Mouse (Mus musculus): ENCODE data around the gene Mesd. TPM values are rescaled to one million over a fixed set of nuclear protein-coding genes. Genes with fewer than 3 reads are reported as not detected.

The Mesd gene
- 12.5 TPM for polyA plus RNA-seq (2015; fragmentation: Illumina TruSeq; extraction: RNeasy Lipid Tissue Mini Kit (QIAGEN cat#74804); ENCODE audit: insufficient read depth, low read depth, low replicate concordance)

DNA sequence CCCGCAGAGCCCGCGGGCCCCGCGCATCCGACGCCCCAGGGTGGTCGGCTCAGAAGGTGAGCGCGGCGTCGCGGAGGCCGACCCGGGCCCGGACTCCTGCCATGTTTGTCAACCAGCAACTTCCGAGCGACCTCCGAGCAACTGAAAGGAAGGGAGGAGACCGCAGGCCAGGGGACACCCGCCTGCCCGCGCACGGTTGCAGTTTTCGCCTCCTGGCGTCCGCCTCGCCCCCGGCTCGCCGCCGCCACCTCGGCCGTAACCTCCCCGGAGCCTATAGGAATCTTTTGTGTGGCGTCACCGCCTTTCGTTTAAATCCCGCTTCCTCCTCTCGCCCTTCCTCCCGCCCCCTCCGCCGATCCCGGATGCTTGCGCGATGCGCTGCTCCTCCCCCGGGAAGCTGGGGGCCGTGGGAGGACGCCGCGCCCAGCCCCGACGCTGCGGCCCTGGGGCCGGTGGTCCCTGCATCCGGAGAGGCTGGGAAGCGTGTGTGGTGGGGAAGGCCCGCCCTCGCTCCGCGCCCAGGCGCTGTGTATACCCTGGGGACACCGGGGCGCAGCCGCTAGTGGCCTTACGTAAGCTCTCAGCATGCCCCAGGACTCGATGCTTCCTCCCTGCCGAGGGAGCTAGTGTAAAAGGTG is at the start of gene Mesd, which contains the start of gene Tlnrd1:
Gene Mesd (plus strand): TSS at position 446 of the 638 bp plus-strand sequence.
Gene Tlnrd1 (minus strand): TSS at position 285 of the 638 bp plus-strand sequence.

Other genes starting within 250 kb of the Mesd start
- 3.7 TPM for gene Il16, start 138.7 kb upstream of the Mesd start, polyA plus RNA-seq (2015; fragmentation: Illumina TruSeq; extraction: RNeasy Lipid Tissue Mini Kit (QIAGEN cat#74804); ENCODE audit: insufficient read depth, low read depth, low replicate concordance)
- 0.94 TPM for gene Cfap161, start 89.6 kb upstream of the Mesd start, polyA plus RNA-seq (2015; fragmentation: Illumina TruSeq; extraction: RNeasy Lipid Tissue Mini Kit (QIAGEN cat#74804); ENCODE audit: insufficient read depth, low read depth, low replicate concordance)
- 3.4 TPM for gene Tlnrd1, start 161 bp upstream of the Mesd start, polyA plus RNA-seq (2015; fragmentation: Illumina TruSeq; extraction: RNeasy Lipid Tissue Mini Kit (QIAGEN cat#74804); ENCODE audit: insufficient read depth, low read depth, low replicate concordance)
- not detected for gene Cemip, start 202.0 kb downstream of the Mesd start, polyA plus RNA-seq (2015; fragmentation: Illumina TruSeq; extraction: RNeasy Lipid Tissue Mini Kit (QIAGEN cat#74804); ENCODE audit: insufficient read depth, low read depth, low replicate concordance)